Mouse (Mus musculus): ENCODE results near the gene Anks3. TPM values are rescaled to one million over a fixed set of nuclear protein-coding genes. Genes with fewer than 3 reads are reported as not detected.
A peak's percentile ranks its signal among the peaks of the same experiment; 100 is the strongest.

Gene Anks3
- polyA plus RNA-seq, 1 experiment from 2014 or later = 81.3 TPM

- Histone ChIP-seq H3K4me2 (replicated peaks; ENCODE audit: low read depth, low read length) (no peak overlapping the region), H3K36me3 (ENCODE audit: insufficient read depth, low read length) (no peaks in the 10 kb centered on the region), H3K9me3 (ENCODE audit: low read length) (no peaks in the 10 kb centered on the region), H3K4me3 (ENCODE audit: low read length) (no peak overlapping the region), H3K27me3 (ENCODE audit: insufficient read depth, low read length) (no peaks in the 10 kb centered on the region), H3K27ac (ENCODE audit: low read length) (no peak overlapping the region), H3K4me1 (ENCODE audit: insufficient read depth, low read length) (0 out of 2 replicates have a peak, but pooled peaks cover 2% of the 10 kb centered on the region), H3K9ac (replicated peaks; ENCODE audit: low read length) (no peak overlapping the region)
- WGBS = 71% methylated on average over 3 of the region's 3 CpGs
- ATAC-seq (ENCODE audit: low FRiP score, low TSS enrichment) = no peak
Observed at GRCm38 (mm10) chr16:5000611-5001010, 36.6 kb upstream of the Anks3 start.

DNA sequence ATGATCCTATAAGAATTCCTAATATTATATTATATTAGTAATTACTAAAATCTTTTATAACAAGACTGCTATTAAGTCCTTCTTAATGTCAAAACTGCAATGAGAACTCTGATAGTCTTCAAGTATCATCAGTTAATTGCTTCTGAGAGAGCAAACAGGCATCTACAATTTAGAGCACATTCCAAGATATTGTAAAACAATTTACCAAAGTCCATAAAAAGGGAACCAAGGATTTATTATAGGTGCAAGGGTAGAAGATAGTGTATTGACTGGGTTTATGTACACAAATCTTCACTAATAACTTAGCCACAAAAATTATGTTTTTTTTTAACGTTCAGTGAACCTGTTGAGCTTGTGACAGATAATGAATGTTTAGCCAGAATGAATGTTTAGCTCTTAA, 35.0 kb upstream of the Anks3 start:
- H3K9me3 ChIP-seq (ENCODE audit: low read length) = no peaks in the 10 kb centered on the region
- H3K4me1 ChIP-seq (ENCODE audit: insufficient read depth, low read length) = 0 out of 2 replicates have a peak, but pooled peaks cover 2% of the 10 kb centered on the region
- H3K9ac ChIP-seq (replicated peaks; ENCODE audit: low read length) = no peak overlapping the region
- H3K4me2 ChIP-seq (replicated peaks; ENCODE audit: low read depth, low read length) = no peak overlapping the region
- no peak overlapping the region for H3K27ac ChIP-seq (ENCODE audit: low read length)
- H3K36me3 ChIP-seq (ENCODE audit: insufficient read depth, low read length) = no peaks in the 10 kb centered on the region
- no peaks in the 10 kb centered on the region for H3K27me3 ChIP-seq (ENCODE audit: insufficient read depth, low read length)
- WGBS = 58% methylated on average over 1 of the region's 1 CpGs
- ATAC-seq (ENCODE audit: low FRiP score, low TSS enrichment) = no peak
- no peak overlapping the region for H3K4me3 ChIP-seq (ENCODE audit: low read length)

GRCm38 (mm10) chr16:4997553-4997952, 33.5 kb upstream of the Anks3 start, which contains the start of gene Sept12:
TSS of gene Sept12 (minus strand) at chr16:4997852.
- Histone ChIP-seq H3K27me3 (ENCODE audit: insufficient read depth, low read length) (no peaks in the 10 kb centered on the region), H3K4me1 (ENCODE audit: insufficient read depth, low read length) (0 out of 2 replicates have a peak, but pooled peaks cover 2% of the 10 kb centered on the region), H3K4me2 (replicated peaks; ENCODE audit: low read depth, low read length) (no peak within 1 kb of the TSS), H3K27ac (ENCODE audit: low read length) (no peak within 1 kb of the TSS), H3K9ac (replicated peaks; ENCODE audit: low read length) (no peak within 1 kb of the TSS), H3K4me3 (ENCODE audit: low read length) (no peak within 1 kb of the TSS), H3K9me3 (ENCODE audit: low read length) (no peaks in the 10 kb centered on the region), H3K36me3 (ENCODE audit: insufficient read depth, low read length) (no peaks in the 10 kb centered on the region)
- peak; percentile 46; the same call in 1 of the 2 replicates for ATAC-seq (ENCODE audit: low FRiP score, low TSS enrichment)
- 4% methylated on average over 2 of the region's 3 CpGs for WGBS

- WGBS = 83% methylated on average over 4 of the region's 4 CpGs
- H3K4me3 ChIP-seq (ENCODE audit: low read length) = no peak overlapping the region
- H3K4me2 ChIP-seq (replicated peaks; ENCODE audit: low read depth, low read length) = no peak overlapping the region
- H3K9me3 ChIP-seq (ENCODE audit: low read length) = no peaks in the 10 kb centered on the region
- no peak overlapping the region for H3K27ac ChIP-seq (ENCODE audit: low read length)
- H3K36me3 ChIP-seq (ENCODE audit: insufficient read depth, low read length) = no peaks in the 10 kb centered on the region
- ATAC-seq (ENCODE audit: low FRiP score, low TSS enrichment) = no peak
- H3K27me3 ChIP-seq (ENCODE audit: insufficient read depth, low read length) = no peaks in the 10 kb centered on the region
- 0 out of 2 replicates have a peak, but pooled peaks cover 2% of the 10 kb centered on the region for H3K4me1 ChIP-seq (ENCODE audit: insufficient read depth, low read length)
- no peak overlapping the region for H3K9ac ChIP-seq (replicated peaks; ENCODE audit: low read length)
Observed at GRCm38 (mm10) chr16:4993276-4993675, 29.3 kb upstream of the Anks3 start.

DNA sequence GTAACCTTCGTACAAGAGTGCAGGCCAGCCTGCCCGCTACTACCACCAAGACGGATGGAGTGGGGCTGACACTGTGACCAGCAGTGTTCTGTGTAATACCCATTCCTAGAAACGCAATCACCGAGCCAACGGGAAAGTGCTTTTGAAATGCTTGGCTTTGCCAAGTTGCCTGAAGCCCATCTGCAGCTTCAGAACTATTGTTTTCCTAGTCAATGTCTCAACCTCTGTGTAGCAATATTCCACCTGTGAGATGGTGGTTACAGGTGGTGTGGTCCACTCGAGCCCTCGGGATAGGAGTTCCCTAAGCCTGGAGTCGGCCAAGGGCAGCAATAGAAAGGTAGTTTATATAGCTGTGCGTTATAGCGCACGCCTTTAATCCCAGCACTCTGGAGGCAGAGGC, 20.7 kb upstream of the Anks3 start:
- Histone ChIP-seq H3K9me3 (ENCODE audit: low read length) (no peaks in the 10 kb centered on the region), H3K4me2 (replicated peaks; ENCODE audit: low read depth, low read length) (no peak overlapping the region), H3K9ac (replicated peaks; ENCODE audit: low read length) (no peak overlapping the region), H3K27me3 (ENCODE audit: insufficient read depth, low read length) (no peaks in the 10 kb centered on the region), H3K4me3 (ENCODE audit: low read length) (no peak overlapping the region), H3K36me3 (ENCODE audit: insufficient read depth, low read length) (no peaks in the 10 kb centered on the region), H3K4me1 (ENCODE audit: insufficient read depth, low read length) (no peaks in the 10 kb centered on the region), H3K27ac (ENCODE audit: low read length) (no peak overlapping the region)
- WGBS = 90% methylated on average over 12 of the region's 12 CpGs
- no peak for ATAC-seq (ENCODE audit: low FRiP score, low TSS enrichment)

- ATAC-seq (ENCODE audit: low FRiP score, low TSS enrichment) = peak; percentile 80
Observed at GRCm38 (mm10) chr16:4979755-4980380, 15.9 kb upstream of the Anks3 start.

DNA sequence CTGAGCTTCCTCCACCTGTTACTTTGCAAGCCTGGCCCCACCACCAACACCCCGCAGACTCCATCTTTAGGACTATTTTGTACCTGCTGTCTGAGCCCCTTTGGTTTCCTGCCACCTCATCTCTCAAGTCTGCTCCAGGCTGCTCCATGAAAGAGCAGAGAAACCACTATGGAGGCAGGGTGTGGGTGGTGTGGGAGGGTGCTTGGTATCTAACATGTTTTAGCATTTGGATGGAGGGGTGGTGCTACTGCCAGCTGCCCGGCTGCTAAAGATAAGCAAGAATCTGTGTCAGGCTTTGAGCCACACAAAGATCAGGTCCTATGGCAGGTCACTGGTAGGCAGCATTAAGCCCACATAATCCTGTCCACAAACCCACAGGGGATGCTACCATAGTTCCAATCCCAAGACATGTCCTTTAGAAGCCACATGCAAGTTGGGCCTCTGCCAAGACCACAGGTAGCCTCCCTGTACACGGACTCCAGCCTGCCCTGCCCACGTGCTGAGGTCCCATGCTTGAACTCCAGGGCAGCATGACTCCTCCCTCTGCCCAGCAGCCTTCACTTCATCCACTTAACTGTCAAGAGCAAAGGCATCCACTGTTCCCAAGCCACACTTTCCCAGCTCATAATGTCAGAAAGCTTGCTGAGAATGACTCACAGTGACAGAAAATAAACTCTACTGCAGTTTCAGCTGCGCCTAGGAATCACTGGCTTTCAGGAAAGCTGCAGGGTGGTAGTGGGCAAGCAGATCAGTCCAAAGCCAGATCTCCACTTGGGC, 14.5 kb upstream of the Anks3 start:
- no peak overlapping the region for H3K4me3 ChIP-seq (ENCODE audit: low read length)
- H3K36me3 ChIP-seq (ENCODE audit: insufficient read depth, low read length) = no peaks in the 10 kb centered on the region
- H3K4me2 ChIP-seq (replicated peaks; ENCODE audit: low read depth, low read length) = no peak overlapping the region
- 56% methylated on average over 5 of the region's 5 CpGs for WGBS
- no peaks in the 10 kb centered on the region for H3K27me3 ChIP-seq (ENCODE audit: insufficient read depth, low read length)
- no peaks in the 10 kb centered on the region for H3K9me3 ChIP-seq (ENCODE audit: low read length)
- H3K4me1 ChIP-seq (ENCODE audit: insufficient read depth, low read length) = no peaks in the 10 kb centered on the region
- no peak overlapping the region for H3K27ac ChIP-seq (ENCODE audit: low read length)
- no peak for ATAC-seq (ENCODE audit: low FRiP score, low TSS enrichment)
- H3K9ac ChIP-seq (replicated peaks; ENCODE audit: low read length) = no peak overlapping the region

More at GRCm38 (mm10) chr16:4979755-4980380, 15.9 kb upstream of the Anks3 start:
- WGBS = 72% methylated on average over 4 of the region's 4 CpGs
- Histone ChIP-seq H3K4me1 (ENCODE audit: insufficient read depth, low read length) (no peaks in the 10 kb centered on the region), H3K27me3 (ENCODE audit: insufficient read depth, low read length) (no peaks in the 10 kb centered on the region), H3K9ac (replicated peaks; ENCODE audit: low read length) (no peak overlapping the region), H3K36me3 (ENCODE audit: insufficient read depth, low read length) (no peaks in the 10 kb centered on the region), H3K9me3 (ENCODE audit: low read length) (no peaks in the 10 kb centered on the region), H3K27ac (ENCODE audit: low read length) (no peak overlapping the region), H3K4me2 (replicated peaks; ENCODE audit: low read depth, low read length) (no peak overlapping the region), H3K4me3 (ENCODE audit: low read length) (no peak overlapping the region)

GRCm38 (mm10) chr16:4976180-4976579, 12.2 kb upstream of the Anks3 start:
- WGBS = 76% methylated on average over 2 of the region's 2 CpGs
- Histone ChIP-seq H3K27ac (ENCODE audit: low read length) (no peak overlapping the region), H3K4me1 (ENCODE audit: insufficient read depth, low read length) (no peaks in the 10 kb centered on the region), H3K27me3 (ENCODE audit: insufficient read depth, low read length) (no peaks in the 10 kb centered on the region), H3K4me3 (ENCODE audit: low read length) (no peak overlapping the region), H3K9me3 (ENCODE audit: low read length) (no peaks in the 10 kb centered on the region), H3K4me2 (replicated peaks; ENCODE audit: low read depth, low read length) (no peak overlapping the region), H3K36me3 (ENCODE audit: insufficient read depth, low read length) (no peaks in the 10 kb centered on the region), H3K9ac (replicated peaks; ENCODE audit: low read length) (no peak overlapping the region)
- ATAC-seq (ENCODE audit: low FRiP score, low TSS enrichment) = no peak

DNA sequence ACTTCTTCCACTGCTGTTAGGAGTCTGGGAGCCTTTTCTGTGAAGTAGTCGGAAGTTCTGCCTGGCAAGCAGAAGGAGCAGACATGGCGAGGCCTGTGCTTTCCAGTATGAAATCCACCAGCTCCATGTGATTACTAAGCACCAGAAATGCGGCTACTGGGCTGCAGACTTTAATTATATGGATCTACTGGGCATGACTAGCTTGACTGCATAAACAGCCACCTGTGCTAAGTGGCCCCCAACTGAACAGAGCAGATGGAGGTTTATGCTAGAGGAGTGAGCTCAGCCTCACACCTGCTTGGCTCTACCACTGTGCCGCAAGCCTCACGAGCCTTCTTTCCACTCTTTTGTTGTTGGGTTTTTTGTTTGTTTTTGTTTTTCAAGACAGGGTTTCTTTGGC, 10.5 kb upstream of the Anks3 start:
- Histone ChIP-seq H3K9me3 (ENCODE audit: low read length) (no peaks in the 10 kb centered on the region), H3K27me3 (ENCODE audit: insufficient read depth, low read length) (no peaks in the 10 kb centered on the region), H3K4me2 (replicated peaks; ENCODE audit: low read depth, low read length) (no peak overlapping the region), H3K36me3 (ENCODE audit: insufficient read depth, low read length) (no peaks in the 10 kb centered on the region), H3K4me1 (ENCODE audit: insufficient read depth, low read length) (no peaks in the 10 kb centered on the region), H3K27ac (ENCODE audit: low read length) (no peak overlapping the region), H3K4me3 (ENCODE audit: low read length) (no peak overlapping the region), H3K9ac (replicated peaks; ENCODE audit: low read length) (no peak overlapping the region)
- WGBS = 84% methylated on average over 5 of the region's 5 CpGs
- ATAC-seq (ENCODE audit: low FRiP score, low TSS enrichment) = no peak

GRCm38 (mm10) chr16:4971626-4972025, 7.6 kb upstream of the Anks3 start:
- no peaks in the 10 kb centered on the region for H3K27me3 ChIP-seq (ENCODE audit: insufficient read depth, low read length)
- H3K4me1 ChIP-seq (ENCODE audit: insufficient read depth, low read length) = no peaks in the 10 kb centered on the region
- no peak overlapping the region for H3K4me3 ChIP-seq (ENCODE audit: low read length)
- ATAC-seq (ENCODE audit: low FRiP score, low TSS enrichment) = 0 out of 2 replicates have a peak, but pooled peaks have one; percentile 35
- H3K9me3 ChIP-seq (ENCODE audit: low read length) = no peaks in the 10 kb centered on the region
- no peak overlapping the region for H3K27ac ChIP-seq (ENCODE audit: low read length)
- H3K4me2 ChIP-seq (replicated peaks; ENCODE audit: low read depth, low read length) = no peak overlapping the region
- no peaks in the 10 kb centered on the region for H3K36me3 ChIP-seq (ENCODE audit: insufficient read depth, low read length)
- no peak overlapping the region for H3K9ac ChIP-seq (replicated peaks; ENCODE audit: low read length)
- 66% methylated on average over 4 of the region's 4 CpGs for WGBS
